Mouse (Mus musculus) ES-E14 (cell line): ENCODE measurements at regions not wholly inside any gene's neighbourhood (a gene's known extent, or its start where the extent isn't known, plus 50 kb on each side); places are given as distances from the start of the nearest gene placed in this dataset.

Source experiments
- DNase-seq: peaks from one replicate; pipeline ENCODE4 v3.0.0-alpha.2; 2013; ENCODE audit warnings: low read depth, low spot score
- H3K27ac ChIP-seq: 2 replicates; pipeline ENCODE4 v1.5.1; 2012; ENCODE audit warnings: low read depth, mild to moderate bottlenecking, low read length, moderate library complexity, mixed read lengths; ENCODE audit not compliant: poor library complexity, insufficient read depth, severe bottlenecking
- H3K36me3 ChIP-seq: 2 replicates; pipeline ENCODE4 v1.6.1; 2012; ENCODE audit warnings: mild to moderate bottlenecking, low read length, moderate library complexity, mixed read lengths; ENCODE audit not compliant: control insufficient read depth, poor library complexity, insufficient read depth, severe bottlenecking
- H3K4me1 ChIP-seq, 2 experiments: fragments of 150-350 bp in 1 of 2; sonication (generic) in 1 of 2; 2 replicates each; pipeline ENCODE4 v1.6.1; 2012; ENCODE audit warnings: low read length in 2 of 2, mild to moderate bottlenecking in 1 of 2, mixed read lengths in 1 of 2; ENCODE audit not compliant: control insufficient read depth in 2 of 2, insufficient read depth in 2 of 2, poor library complexity in 1 of 2
- H3K4me3 ChIP-seq, 2 experiments: fragments of 150-350 bp in 1 of 2; sonication (generic) in 1 of 2; 2 replicates each; pipeline ENCODE4 v1.5.1; 2012; ENCODE audit warnings: low read length in 2 of 2, low read depth in 1 of 2, mild to moderate bottlenecking in 1 of 2, mixed read lengths in 1 of 2; ENCODE audit not compliant: insufficient read depth in 1 of 2, poor library complexity in 1 of 2, severe bottlenecking in 1 of 2
- H3K9ac ChIP-seq: 2 replicates; pipeline ENCODE4 v1.6.1; 2012; ENCODE audit warnings: low read depth, mild to moderate bottlenecking, low read length, mixed read lengths; ENCODE audit not compliant: poor library complexity, insufficient read depth, severe bottlenecking
- H3K9me3 ChIP-seq: fragments of 150-350 bp; sonication (generic); 2 replicates; pipeline ENCODE4 v1.6.1; 2012; ENCODE audit warnings: low read depth, mild to moderate bottlenecking, low read length; ENCODE audit not compliant: control insufficient read depth, insufficient read depth
- CHD2 ChIP-seq: IDR thresholded peaks from 2 replicates; pipeline ENCODE4 v1.6.1; 2014; ENCODE audit warnings: mild to moderate bottlenecking, low read depth, low read length, inconsistent platforms
- HCFC1 ChIP-seq: IDR thresholded peaks from 2 replicates; pipeline ENCODE4 v1.6.1; 2012; ENCODE audit warnings: low read length, inconsistent platforms, borderline replicate concordance; ENCODE audit not compliant: insufficient read depth
- MAFK ChIP-seq: IDR thresholded peaks from 2 replicates; pipeline ENCODE4 v1.6.1; 2014; ENCODE audit warnings: mild to moderate bottlenecking, low read depth, low read length, inconsistent platforms; ENCODE audit not compliant: insufficient read depth
- ZC3H11A ChIP-seq: IDR thresholded peaks from 2 replicates; pipeline ENCODE4 v1.6.1; 2012; ENCODE audit warnings: low read depth, mild to moderate bottlenecking, inconsistent platforms, low read length, borderline replicate concordance
- ZNF384 ChIP-seq: IDR thresholded peaks from 2 replicates; pipeline ENCODE4 v1.6.1; 2012; ENCODE audit warnings: low read depth, low read length, inconsistent platforms
- in situ Hi-C, 2 experiments: fragments of 600-800 bp; cut with MboI; formaldehyde crosslinking; loops; one replicate each; pipeline ENCODE4 v1.15.1; 2025; ENCODE audit warnings: low sequenced_read_pairs in 2 of 2, inconsistent platforms in 1 of 2; ENCODE audit not compliant: unreplicated experiment in 2 of 2

- TF ChIP-seq ZNF384 (no peak), MAFK (no peak), CHD2 (0 out of 2 replicates have a peak, but pooled peaks have one; percentile 45), ZC3H11A (no peak), HCFC1 (no peak)
- Histone ChIP-seq H3K9me3 (no peaks in the 10 kb centered on the region), H3K27ac (no peak overlapping the region), H3K36me3 (no peaks in the 10 kb centered on the region), H3K4me3 (no peak overlapping the region), H3K9ac (no peak overlapping the region), H3K4me1 (0 out of 4 replicates have a peak, but pooled peaks cover 0 to 2% of the 10 kb centered on the region in 2 experiments)
- in situ Hi-C loops, result no loop called here
- peak; percentile 65 for DNase-seq
Observed at GRCm38 (mm10) chr3:16941146-16941545, 934.9 kb upstream of the Gm5150 start.

DNA sequence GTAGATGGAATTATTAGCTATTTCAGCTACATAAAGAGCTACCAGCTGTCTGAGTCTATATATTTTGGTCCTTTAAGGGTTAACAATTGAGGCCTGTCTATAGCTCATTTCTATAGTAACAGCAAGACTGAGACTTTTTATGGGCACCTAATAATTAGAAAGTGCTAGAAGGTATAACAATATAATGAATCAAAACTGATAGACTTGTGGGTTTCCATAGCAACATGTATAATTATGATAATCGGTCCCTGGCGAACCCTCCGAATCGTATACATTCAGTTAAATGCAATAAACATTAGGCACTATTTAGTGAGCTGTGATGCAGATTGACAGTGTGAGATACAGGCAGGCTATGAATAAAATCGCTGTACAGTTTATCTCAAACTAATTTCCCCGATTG is 933.3 kb upstream of the Gm5150 start:
- DNase-seq, result no peak
- no peak overlapping the region for H3K9ac ChIP-seq
- 0 out of 4 replicates have a peak, but pooled peaks cover 0 to 2% of the 10 kb centered on the region in 2 experiments for H3K4me1 ChIP-seq
- in situ Hi-C loops, result no loop called here
- no peaks in the 10 kb centered on the region for H3K9me3 ChIP-seq
- no peaks in the 10 kb centered on the region for H3K36me3 ChIP-seq
- H3K4me3 ChIP-seq, result no peak overlapping the region
- no peak overlapping the region for H3K27ac ChIP-seq
- TF ChIP-seq ZNF384 (no peak), MAFK (no peak), HCFC1 (no peak), CHD2 (no peak)

GRCm38 (mm10) chr3:16939127-16939526 is 932.9 kb upstream of the Gm5150 start:
- no peaks in the 10 kb centered on the region for H3K9me3 ChIP-seq
- 0 out of 4 replicates have a peak, but pooled peaks cover 0 to 2% of the 10 kb centered on the region in 2 experiments for H3K4me1 ChIP-seq
- H3K9ac ChIP-seq, result no peak overlapping the region
- in situ Hi-C loops, result no loop called here
- TF ChIP-seq ZNF384, result no peak
- no peak for TF ChIP-seq MAFK
- no peak for TF ChIP-seq CHD2
- no peak for TF ChIP-seq HCFC1
- no peak for TF ChIP-seq ZC3H11A
- no peaks in the 10 kb centered on the region for H3K36me3 ChIP-seq
- H3K4me3 ChIP-seq, result no peak overlapping the region
- H3K27ac ChIP-seq, result no peak overlapping the region
- DNase-seq, result no peak

- no peak overlapping the region for H3K4me3 ChIP-seq
- no peak for DNase-seq
- H3K27ac ChIP-seq, result no peak overlapping the region
- 0 out of 4 replicates have a peak, but pooled peaks cover 0 to 2% of the 10 kb centered on the region in 2 experiments for H3K4me1 ChIP-seq
- in situ Hi-C loops, result no loop called here
- TF ChIP-seq CHD2 (no peak), ZNF384 (no peak), HCFC1 (no peak), MAFK (no peak), ZC3H11A (no peak)
- H3K36me3 ChIP-seq, result no peaks in the 10 kb centered on the region
- no peaks in the 10 kb centered on the region for H3K9me3 ChIP-seq
- H3K9ac ChIP-seq, result no peak overlapping the region
Observed at GRCm38 (mm10) chr3:16938491-16939001, 932.3 kb upstream of the Gm5150 start.

GRCm38 (mm10) chr3:16930299-16930698 is 924.1 kb upstream of the Gm5150 start:
- in situ Hi-C loops, result no loop called here
- H3K9ac ChIP-seq, result no peak overlapping the region
- H3K36me3 ChIP-seq, result no peaks in the 10 kb centered on the region
- H3K4me1 ChIP-seq, result no peaks in the 10 kb centered on the region
- peak; percentile 57 for DNase-seq
- TF ChIP-seq ZC3H11A, result peak; percentile 71; the same call in 1 of the 2 replicates
- no peak for TF ChIP-seq MAFK
- TF ChIP-seq ZNF384, result no peak
- no peak for TF ChIP-seq CHD2
- no peak overlapping the region for H3K27ac ChIP-seq
- H3K4me3 ChIP-seq, result no peak overlapping the region
- no peaks in the 10 kb centered on the region for H3K9me3 ChIP-seq
